Mouse (Mus musculus) adrenal gland, postnatal 36 days (tissue): ENCODE measurements around the gene Babam2. TPM values are rescaled to one million over a fixed set of nuclear protein-coding genes. Genes with fewer than 3 reads are reported as not detected.

Source experiments
- DNase-seq, 2 experiments: peaks; one replicate each; pipeline ENCODE4 v3.0.0; 2021; ENCODE audit warnings: mixed read lengths in 1 of 2
- total RNA-seq, 2 experiments: library from RNA; stranded (reverse); gene quantifications; 2 replicates each; pipeline ENCODE4 v1.2.3; 2021

Babam2 gene
- total RNA-seq, 2 experiments from 2014 or later = 85.1 to 146 TPM

GRCm38 (mm10) chr5:31882297-31882696, 184.8 kb downstream of the Babam2 start:
- DNase-seq = peak; percentile 42

GRCm38 (mm10) chr5:31884962-31885361, 187.5 kb downstream of the Babam2 start:
- no peak for DNase-seq

- no peak for DNase-seq
These were observed 190.1 kb downstream of the Babam2 start for GRCm38 (mm10) chr5:31887590-31887989.

GRCm38 (mm10) chr5:31888341-31888740, 190.9 kb downstream of the Babam2 start:
- DNase-seq = peak; percentile 33 to 51

- no peak for DNase-seq
These were observed 195.1 kb downstream of the Babam2 start for GRCm38 (mm10) chr5:31892631-31893030.

GRCm38 (mm10) chr5:31899901-31900300, 202.4 kb downstream of the Babam2 start:
- no peak for DNase-seq

GRCm38 (mm10) chr5:31902144-31902543, 204.7 kb downstream of the Babam2 start:
- no peak for DNase-seq

GRCm38 (mm10) chr5:31902891-31903290, 205.4 kb downstream of the Babam2 start:
- no peak for DNase-seq

GRCm38 (mm10) chr5:31904968-31905683, 207.6 kb downstream of the Babam2 start:
- no peak for DNase-seq

GRCm38 (mm10) chr5:31905808-31906207, 208.3 kb downstream of the Babam2 start:
- DNase-seq = no peak

- no peak for DNase-seq
These were observed 208.9 kb downstream of the Babam2 start for GRCm38 (mm10) chr5:31906286-31906951.

GRCm38 (mm10) chr5:31907959-31908358, 210.5 kb downstream of the Babam2 start:
- DNase-seq = no peak

- DNase-seq = no peak
These were observed 211.3 kb downstream of the Babam2 start for GRCm38 (mm10) chr5:31908818-31909217.

- no peak for DNase-seq
These were observed 218.8 kb downstream of the Babam2 start for GRCm38 (mm10) chr5:31916241-31916640.

- DNase-seq = no peak
These were observed 221.1 kb downstream of the Babam2 start for GRCm38 (mm10) chr5:31918566-31918965.

- DNase-seq = no peak
These were observed 222.6 kb downstream of the Babam2 start for GRCm38 (mm10) chr5:31920129-31920528.

- DNase-seq = no peak
These were observed 223.4 kb downstream of the Babam2 start for GRCm38 (mm10) chr5:31920890-31921289.

- no peak for DNase-seq
These were observed 226.6 kb downstream of the Babam2 start for GRCm38 (mm10) chr5:31924075-31924474.

- DNase-seq = peak; percentile 23 to 48
These were observed 229.1 kb downstream of the Babam2 start for GRCm38 (mm10) chr5:31926551-31926950.

- DNase-seq = no peak
These were observed 231.5 kb downstream of the Babam2 start for GRCm38 (mm10) chr5:31929007-31929406.

- no peak for DNase-seq
These were observed 233.7 kb downstream of the Babam2 start for GRCm38 (mm10) chr5:31931127-31931625.

GRCm38 (mm10) chr5:31931637-31932036, 234.2 kb downstream of the Babam2 start:
- no peak for DNase-seq

- DNase-seq = no peak
These were observed 235.8 kb downstream of the Babam2 start for GRCm38 (mm10) chr5:31933296-31933695.

- DNase-seq = no peak
These were observed 236.9 kb downstream of the Babam2 start for GRCm38 (mm10) chr5:31934397-31934796.
